Mouse (Mus musculus) kidney, postnatal 14 days (tissue): ENCODE data around the gene Trim2.

Experiments
- DNase-seq: peaks from one replicate; pipeline ENCODE4 v3.0.0; 2022; ENCODE audit warnings: mixed read lengths

Trim2 gene

DNA sequence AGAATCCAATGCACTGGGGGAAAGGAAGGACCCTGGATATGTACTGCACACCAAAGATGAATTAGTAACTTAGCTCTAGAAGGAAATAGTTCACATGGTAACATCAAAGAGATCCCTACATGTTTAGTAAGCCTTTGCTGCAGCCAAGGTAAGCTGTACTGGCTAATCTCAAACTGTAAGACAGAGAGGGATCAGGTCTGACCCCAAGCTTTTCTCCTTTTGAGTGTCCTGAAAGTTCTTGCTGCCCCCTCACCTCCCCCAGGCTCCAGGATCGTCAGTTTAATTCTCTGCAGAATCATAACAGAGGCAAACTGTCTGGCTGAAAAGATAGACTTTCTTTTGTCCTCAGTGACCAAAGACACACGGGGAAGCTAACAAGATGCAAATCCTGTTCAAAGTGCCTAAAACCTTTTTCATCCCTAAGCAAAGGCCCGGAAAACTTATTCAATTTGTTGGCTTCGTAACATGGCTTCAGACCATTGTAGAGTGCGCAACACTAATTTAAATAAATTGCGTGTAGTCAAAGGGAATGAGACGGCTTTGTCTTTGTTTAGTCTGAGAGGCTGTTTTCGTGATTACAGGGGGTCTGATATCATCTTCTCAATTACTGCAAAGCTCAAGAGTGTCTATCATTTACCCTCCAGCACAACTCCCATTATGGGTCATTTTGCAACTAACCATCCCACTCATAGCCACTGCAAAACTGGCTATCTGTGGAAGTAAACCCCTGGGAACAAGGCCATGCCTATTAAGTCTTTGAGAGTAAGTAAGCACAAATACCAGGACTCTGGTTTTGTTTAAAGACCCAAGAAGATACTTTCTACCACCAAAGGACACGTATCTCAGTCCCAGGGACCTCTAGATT is 52.8 kb downstream of the Trim2 start:
- no peak for DNase-seq

DNA sequence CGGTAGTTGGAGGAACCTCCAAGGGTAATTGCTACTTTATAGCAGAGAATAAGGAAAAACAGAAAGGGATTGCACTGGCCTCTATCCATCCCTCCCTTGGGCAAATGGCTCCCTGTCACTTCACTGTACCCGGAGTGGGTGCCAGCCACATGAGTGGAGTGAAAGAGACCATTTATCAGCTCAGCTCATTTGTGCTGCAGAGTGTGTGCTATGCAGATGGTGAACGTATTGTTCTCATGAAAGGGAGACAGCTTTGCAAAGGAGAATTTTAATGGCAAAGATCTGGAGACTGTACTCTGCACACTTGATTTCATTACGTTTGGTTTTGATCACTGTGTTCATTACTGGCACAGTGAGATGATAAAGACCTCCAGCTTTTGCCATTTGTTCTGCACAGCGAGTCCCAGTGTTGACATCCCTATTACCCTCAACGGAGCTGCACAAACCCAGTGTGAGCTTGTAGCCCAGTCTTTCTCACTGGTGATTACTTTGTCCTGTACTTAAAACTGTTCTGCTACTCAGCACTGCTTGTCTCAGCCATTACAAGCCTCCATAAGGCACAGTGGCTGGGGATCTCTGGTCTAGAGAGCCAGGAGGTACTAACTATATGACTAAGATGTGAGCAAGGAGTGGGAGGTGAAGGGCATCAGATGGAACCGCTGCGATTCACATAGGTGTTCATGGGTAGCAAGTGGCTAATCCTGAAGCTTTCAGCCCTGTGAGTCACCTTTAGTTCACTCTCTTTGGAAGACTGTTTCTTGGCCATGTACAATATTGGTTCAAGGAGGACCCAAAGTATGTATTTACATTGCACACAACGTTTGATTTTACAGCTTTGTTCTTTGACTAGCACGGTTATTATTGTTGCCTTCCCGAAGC is 53.7 kb downstream of the Trim2 start:
- DNase-seq = no peak

DNA sequence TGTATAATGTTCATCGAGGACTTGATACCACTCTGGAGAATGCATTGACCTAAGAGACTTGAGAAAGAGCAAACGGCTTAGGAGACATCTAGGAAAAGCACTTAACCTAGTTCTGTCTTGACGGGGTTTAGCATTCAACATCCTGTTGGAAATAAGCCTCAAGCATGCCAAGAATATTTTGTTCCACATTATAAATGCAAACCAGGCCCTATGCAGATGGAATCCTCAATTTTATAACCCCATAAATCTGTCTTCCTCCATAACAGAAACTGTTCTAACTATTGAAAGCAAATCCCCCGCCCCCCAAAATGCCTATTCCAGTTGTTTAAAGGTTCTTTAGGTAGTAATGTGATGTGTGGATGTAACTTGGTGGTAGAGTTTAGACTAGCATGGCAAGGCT is 55.0 kb downstream of the Trim2 start:
- no peak for DNase-seq

DNA sequence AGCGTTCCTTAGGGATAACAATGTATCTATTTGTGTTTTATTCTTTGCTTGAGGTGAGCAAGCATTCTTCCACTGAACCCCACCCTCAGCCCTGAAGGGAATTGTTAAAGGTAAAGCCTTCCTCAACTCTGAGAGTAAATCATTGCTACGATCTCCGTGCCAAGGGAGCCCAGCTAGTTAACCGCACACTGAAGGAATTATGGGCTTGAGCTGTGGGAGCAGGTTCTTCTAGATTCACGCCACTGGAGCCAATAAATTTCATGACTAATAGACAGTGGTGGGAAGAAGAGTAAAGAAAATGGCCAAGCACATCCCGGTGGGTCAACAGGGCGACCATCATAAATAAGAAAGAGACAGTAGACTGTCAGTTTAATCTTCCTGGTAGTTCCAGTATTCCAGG is 56.4 kb downstream of the Trim2 start:
- peak; percentile 35 for DNase-seq

DNA sequence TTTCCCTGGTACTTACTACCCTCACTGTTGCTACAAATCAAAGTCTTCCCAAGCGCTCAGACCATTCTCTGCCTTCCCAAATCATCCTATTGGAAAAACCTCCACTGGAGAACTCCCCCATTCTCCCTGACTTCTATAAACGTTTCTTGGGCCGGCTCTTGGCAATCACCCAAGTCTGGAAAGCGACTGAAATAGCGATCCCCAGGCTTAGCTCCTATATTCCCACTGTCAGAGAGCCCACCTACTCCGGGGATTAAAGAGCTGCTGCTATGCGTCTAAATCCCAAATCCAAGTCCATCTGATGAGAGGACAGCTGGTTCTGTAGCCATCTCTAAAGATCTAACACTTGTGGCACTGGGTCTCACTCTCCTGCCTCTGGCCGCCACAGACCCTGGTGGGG is 58.9 kb downstream of the Trim2 start:
- no peak for DNase-seq

DNA sequence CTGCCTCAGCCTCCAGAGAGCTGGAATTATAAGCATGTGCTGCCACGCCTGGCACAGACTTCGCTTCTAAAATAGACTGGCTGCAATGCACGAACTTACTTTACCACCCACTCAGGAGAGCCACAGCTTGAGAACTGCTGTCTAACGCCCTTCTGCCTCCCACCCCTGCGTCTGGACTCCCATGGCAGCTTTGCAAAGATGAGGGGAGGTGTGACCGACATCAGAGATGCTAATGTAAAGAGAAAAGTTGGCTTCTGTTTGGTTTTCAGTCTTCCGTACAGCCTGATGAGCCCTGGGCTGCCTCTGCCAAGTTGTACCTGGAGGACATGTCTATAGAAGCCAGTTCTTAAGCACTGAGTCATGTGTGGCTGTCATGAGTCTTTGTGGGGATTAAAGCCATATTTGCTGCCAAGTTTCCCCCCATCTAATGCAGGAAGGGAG is 60.2 kb downstream of the Trim2 start:
- no peak for DNase-seq

DNA sequence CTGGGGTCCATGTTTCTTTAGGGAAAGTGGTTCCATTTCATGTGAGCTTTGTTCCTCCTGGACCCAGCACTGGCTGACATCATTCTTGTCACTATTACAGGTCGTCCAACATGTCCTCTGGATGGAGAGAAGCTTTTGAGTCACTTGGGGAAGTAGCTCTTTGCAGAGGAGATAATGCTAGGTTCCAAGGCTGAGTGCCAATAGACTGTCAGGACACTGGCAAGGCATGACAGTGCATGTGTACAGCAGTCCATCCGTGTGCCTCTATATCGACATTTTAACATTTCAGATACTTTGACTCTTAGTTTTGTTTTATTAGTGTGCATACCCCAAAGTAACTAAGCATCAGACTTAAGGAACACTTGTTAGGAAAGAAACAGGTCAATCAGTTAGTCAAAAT is 63.6 kb downstream of the Trim2 start:
- no peak for DNase-seq

DNA sequence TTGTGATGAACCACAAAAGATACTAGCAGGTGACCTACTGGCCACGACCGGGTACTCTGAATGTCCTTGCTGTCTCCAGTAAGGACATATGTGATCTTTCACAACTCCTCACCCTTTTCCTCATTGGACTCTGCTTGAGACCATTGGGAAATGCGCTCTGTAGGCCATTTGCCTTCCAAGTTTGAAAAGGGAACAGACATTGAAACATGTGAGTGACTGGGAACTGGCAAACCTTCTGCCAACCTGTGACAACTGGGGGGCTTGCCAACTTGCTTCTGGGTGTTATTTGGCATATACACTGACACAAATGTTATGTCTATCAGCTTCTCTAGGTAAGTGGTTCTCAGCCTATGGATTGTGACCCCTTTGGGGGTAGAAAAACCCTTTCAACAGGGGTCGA is 64.2 kb downstream of the Trim2 start:
- DNase-seq = no peak

DNA sequence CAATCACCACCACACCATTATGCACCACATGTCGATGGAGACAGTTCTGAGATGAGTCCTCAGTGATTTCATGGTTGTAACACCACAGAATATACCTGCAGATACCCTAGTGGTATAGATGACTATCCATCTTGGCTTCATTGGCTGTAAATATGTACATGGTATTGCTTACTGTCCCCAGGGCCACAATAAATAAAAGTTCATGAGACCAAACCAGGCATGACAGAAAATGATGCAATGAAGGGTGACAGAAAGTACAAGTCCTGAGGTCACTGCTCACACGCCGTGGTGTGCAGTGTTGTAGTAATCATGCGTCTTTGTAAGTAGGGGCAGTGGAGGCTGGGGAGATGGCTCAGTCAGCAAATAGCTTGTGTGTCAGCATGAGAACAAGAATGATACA is 65.6 kb downstream of the Trim2 start:
- no peak for DNase-seq

DNA sequence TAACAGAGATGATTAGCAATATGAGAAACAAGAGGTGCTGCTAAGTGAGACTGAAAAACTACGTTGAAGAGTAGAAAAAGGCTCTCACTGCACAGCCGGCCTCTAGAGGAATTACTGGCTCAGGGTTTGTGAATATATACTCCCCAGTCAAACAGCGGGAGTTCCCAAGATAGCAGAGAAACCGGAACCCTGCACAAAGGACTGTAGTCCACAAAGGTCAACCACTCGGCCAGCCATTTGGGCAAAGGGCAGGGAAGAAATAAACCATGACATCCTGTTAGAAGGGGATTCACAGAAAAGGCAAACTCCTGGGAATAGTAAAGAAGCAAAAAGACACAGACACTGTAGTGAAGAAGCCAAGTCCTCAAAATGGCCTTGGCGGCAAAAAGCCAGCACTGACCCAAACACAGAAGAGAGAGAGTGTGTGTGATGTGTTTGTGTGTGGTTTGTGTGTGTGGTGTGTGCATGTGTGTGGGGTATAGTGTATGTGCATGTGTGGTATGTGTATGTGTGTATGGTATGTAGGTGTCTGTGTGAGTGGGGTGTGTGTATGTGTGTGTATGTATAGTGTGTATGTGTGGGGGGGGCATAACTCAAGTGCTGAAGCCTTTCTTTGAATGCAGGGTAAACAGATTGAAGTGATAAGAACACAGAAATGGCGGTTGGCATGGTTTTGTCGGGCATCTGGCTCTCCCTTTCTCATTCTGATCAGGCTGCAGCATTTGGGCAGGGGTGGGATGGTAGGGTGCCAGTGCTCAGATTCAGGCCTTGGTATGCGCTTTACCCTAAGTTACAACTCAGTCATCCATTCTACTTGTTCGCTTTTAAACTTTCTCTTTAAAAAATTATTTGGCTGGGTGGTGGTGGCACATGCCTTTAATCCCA is 71.0 kb downstream of the Trim2 start:
- peak; percentile 71 for DNase-seq

DNA sequence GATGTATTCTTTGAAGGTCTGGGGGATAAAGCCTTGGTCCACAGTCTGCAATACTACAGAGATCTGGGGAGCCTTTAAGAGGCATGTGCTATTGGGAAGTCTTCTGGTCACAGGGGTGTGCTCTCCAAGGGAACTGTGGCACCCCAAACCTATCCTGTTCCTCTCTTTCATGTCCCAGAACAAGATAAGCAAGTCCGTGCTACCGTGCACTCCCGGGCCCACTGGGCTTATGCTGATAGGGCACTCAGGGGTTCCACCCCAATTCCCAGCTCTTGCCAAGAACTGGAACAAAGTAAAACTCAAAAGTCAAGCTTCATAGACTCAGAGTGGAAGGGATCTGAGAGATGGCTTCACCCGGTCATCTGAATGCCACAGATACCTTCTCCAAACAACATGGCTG is 72.1 kb downstream of the Trim2 start:
- DNase-seq = no peak

DNA sequence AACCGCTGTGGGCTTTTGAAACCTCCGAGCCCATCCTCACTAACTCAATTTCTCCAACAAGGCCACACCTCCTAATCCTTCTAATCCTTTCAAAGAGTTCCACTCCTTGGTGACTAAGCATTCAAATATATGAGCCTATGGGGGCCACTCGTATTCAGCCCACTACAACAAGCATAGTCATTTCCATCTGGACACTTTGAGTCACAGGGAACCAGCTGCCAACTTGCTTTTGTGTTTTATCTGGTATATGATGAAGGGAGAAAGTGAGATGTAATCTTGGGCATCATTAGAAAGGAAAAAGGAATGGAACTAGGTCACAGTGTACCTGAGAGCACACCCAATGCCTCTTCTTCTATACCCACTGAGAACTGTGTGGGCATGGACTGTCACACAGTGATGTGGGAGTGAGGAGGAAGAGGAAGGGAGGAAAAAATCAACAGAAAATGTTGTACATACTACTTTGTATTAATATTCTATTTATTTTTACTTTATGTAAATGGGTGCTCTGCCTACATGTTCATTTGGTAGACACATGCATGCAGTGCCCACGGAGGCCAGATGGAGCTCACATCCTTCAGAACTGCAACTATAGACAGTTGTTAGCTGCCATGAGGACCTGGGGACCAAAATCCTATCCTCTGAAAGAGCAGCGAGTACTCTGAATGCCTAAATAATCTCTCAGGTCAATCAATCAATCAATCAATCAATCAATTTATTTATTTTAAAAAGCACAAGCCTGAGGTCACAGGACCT is 72.8 kb downstream of the Trim2 start:
- DNase-seq = no peak

DNA sequence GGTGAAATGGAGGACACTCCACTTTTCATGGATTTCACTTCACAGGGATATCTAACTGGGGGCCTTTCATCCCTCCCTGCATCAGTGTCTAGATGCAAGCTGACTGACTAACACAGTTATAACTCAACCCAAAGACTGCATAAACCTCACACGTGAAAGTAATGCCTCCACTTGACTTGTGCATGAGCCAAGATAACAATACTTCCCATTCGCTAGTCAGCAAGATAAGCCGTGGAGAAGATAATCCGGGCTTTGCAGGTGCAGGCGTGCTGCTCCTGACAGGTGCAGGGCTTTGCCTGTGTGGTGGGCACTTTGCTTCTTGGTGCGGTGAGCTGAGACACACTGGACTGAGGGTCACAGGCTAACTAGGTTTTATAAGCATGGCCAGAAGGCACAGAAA is 74.4 kb downstream of the Trim2 start:
- no peak for DNase-seq

DNA sequence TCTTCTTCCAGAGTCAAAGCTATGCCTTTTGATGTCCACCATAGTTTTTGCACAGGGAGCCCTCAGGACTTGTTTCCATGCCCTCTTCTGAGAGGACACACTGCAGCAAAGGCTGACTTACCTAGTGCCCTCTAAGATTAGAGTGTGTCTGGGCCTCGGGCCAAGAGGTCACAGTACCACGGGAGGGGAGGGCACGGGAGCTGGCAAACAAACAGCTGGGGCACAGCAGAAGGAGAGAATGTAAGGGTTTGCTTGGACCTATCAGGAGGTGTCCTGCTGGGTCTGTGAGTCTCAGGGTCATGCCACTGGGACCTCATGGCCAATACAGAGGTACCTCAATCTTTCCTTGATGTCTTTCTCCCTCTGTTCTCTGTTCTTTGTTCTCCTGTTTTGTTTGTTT is 75.7 kb downstream of the Trim2 start:
- peak; percentile 90 for DNase-seq

DNA sequence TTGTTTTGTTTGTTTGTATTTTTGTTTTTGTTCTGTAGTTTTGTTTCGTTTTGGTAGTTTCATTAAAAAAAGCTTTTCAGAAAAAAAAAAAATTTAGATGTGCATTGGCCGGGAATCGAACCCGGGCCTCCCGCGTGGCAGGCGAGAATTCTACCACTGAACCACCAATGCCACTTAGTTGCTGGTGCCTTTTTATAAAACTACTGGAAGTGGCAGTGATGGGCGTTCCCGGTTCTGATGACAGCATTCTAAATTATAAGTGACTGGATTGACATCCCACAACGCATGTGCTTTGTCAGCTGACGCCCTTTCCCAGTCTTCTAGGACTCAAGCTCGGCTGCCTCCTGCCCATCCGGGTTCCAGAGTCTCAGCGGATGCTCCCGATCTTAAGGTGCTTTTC is 77.8 kb downstream of the Trim2 start:
- peak; percentile 35 for DNase-seq

DNA sequence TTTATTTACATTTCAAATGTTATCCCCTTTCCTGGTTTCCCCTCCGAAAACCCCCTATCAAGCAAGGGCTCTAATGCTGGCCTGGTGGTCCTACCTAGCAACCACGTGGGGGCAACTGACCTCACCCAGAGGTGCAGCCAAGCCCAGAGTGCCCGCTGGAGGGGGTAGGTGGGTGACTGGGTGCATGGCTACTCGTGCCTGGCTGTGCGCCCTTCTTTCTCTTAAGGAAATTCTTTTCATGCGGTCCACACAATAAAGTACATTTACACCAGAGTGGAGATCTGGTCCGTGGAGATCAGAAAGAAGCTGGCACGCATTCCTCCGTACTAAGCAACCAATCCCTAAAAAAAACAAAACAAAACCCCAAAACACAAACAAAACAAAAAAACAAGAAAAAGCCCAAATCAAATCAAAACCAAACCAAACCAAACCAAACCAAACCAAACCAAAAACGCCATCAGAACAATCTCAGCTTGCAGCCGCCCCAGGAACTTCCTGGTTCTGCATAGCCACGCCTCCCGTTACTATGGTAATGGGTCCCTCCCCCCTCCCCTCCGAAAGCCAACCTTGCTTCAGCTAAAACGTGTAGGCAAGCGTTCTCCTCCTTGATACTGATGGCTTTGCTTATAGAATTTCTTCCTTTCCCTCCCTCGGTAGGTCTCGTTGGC is 78.3 kb downstream of the Trim2 start:
- peak; percentile 80 for DNase-seq

DNA sequence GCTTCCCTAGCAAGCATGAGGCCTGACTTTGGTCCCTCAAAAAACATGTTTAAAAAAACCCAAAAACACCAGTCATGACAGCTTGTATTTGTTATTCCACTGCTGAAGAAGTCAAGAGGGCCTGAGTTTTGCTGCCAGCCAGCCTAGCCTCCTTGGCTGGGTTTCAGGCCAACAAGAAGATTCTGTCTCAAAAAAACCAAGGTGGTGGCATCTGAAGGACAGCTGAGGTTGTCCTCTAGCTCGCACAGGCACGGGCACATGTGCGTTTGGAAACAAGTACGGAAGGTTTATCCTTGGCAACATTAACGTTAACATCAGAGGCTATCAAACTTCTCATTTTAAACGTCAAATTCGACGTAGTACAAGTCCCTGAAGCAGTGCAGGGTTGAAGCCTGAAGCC is 79.0 kb downstream of the Trim2 start:
- no peak for DNase-seq

DNA sequence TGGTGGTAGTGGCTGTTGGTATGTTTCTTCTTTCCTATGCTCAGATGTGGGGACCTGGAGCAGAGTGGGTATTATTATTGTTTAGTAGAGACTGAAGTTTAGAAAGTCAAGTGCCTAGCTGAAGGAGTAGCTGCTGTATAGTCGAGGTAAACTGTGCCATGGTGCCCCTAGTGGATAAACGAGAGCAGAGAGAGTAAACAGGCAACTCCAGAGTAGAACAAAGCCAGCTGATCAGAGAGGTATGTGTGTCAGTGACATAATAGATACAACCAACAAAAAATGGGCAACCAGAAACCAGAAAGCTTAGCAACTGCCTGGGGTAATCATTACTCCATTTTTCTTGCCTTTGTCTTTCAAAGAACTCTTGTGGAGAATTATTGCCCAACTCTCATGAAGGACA is 81.7 kb downstream of the Trim2 start:
- DNase-seq = no peak

DNA sequence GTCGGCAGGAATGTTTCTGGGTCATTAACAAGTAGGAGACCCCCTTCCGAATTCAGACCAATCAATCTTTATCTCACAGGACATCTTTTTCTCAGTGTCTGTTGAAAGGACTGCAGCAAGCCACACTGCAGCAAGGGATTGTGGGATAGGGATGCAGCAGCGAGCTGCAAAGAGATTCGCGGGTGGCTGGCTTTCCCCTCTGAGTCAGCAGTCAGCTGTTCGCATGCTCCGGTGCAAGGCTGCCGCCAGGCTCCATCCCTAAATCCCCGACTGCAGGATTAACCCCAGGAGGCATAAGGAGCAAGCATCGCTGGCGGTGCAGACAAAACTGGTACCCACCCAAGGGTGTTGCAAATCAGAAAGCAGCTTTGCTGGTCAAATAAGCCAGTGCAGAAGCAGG is 85.9 kb downstream of the Trim2 start:
- DNase-seq = peak; percentile 61

DNA sequence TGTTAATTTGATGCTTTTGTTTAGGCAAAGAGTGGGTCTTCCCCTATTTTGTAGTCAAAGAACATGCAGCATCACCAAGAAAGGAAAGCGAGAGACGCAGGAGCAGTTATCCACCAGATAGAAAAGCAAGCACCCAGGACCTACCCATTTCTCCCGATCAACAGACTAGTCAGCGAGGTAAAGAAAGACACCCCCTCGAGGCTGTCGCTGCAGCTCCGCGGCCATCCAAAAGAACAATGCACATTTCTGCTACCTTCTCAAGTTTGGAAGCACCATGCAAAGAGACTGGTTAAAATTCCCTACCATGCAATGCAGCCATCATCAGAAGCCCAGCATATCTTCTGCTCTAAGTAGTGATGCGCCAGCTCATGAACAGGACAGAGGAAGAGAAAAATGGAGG is 86.4 kb downstream of the Trim2 start:
- DNase-seq = no peak

DNA sequence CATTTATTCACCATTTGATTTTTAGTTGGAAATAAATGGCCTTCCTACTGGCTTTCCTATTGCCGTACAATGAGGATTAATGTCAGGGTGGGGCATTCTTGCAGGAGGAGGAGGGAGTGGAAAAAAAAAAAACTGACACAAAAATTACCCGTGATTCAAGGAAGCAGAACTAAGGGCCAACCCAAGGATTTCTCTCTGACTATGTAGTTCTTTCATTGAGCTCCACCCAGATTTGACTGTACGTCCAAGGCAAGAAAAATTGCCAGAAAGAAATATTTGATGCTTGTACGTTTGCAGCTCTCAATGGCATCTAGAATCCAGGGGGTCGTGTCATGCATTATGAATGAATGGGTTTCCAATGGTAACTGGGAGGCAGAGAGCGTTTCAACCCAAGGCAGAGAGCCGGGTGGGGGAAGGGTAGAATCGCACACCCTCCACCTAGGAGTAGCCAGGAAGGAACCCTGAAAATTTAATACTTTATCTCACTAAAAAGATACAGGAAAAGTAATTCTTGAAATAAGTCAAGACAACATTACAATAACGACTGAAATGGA is 86.9 kb downstream of the Trim2 start:
- no peak for DNase-seq
